Comparison of ENCODE assay signal across 8 mouse cellular contexts in genomic region chr16:50529511-50530416, GRCm38 (mm10).
A peak's percentile ranks its signal among the peaks of the same experiment; 100 is the strongest.
DNase-seq lines count a peak whose midpoint lies in the region; ATAC-seq lines count a peak whose summit lies in the region.

No protein-coding gene starts in this region.

- no peaks in the 10 kb centered on the region for H3K27me3 ChIP-seq in embryonic facial prominence, embryonic 12.5 days
- 0 out of 2 replicates have a peak, but pooled peaks cover 2% of the 10 kb centered on the region for H3K27me3 ChIP-seq in limb, embryonic 13.5 days
- no peaks in the 10 kb centered on the region for H3K27me3 ChIP-seq in midbrain, embryonic 15.5 days (replicated peaks)

- H3K36me3 ChIP-seq in embryonic facial prominence, embryonic 12.5 days: no peaks in the 10 kb centered on the region
- H3K36me3 ChIP-seq in limb, embryonic 13.5 days: no peaks in the 10 kb centered on the region
- H3K36me3 ChIP-seq in midbrain, embryonic 15.5 days (replicated peaks): no peaks in the 10 kb centered on the region

- WGBS in embryonic facial prominence, embryonic 12.5 days: under 1% methylated on average over 46 of the region's 46 CpGs
- 0% methylated on average over 46 of the region's 46 CpGs for WGBS in limb, embryonic 13.5 days
- WGBS in midbrain, embryonic 15.5 days: under 1% methylated on average over 46 of the region's 46 CpGs

- peak overlapping the region; percentile 73 for H3K4me3 ChIP-seq in embryonic facial prominence, embryonic 12.5 days
- peak overlapping the region; percentile 80 for H3K4me3 ChIP-seq in limb, embryonic 13.5 days
- H3K4me3 ChIP-seq in midbrain, embryonic 15.5 days: peak overlapping the region; percentile 63

- DNase-seq in 3134 (ENCODE audit: extremely low read depth, insufficient read length, low spot score): peak; percentile 82
- peak; percentile 94 for DNase-seq in adrenal gland, postnatal 14 days
- peak; percentile 75 to 85 for DNase-seq in heart, adult 9 months (ENCODE audit: low spot score in 2 of 2)
- DNase-seq in kidney, adult 9 months: peak; percentile 87
- peak; percentile 60 to 78 for DNase-seq in spleen, adult 18-20 months

- peak overlapping the region; percentile 91 for H3K27ac ChIP-seq in embryonic facial prominence, embryonic 12.5 days
- H3K27ac ChIP-seq in limb, embryonic 13.5 days: peak overlapping the region; percentile 85
- H3K27ac ChIP-seq in midbrain, embryonic 15.5 days: peak overlapping the region; percentile 87

- no peaks in the 10 kb centered on the region for H3K9me3 ChIP-seq in embryonic facial prominence, embryonic 12.5 days
- H3K9me3 ChIP-seq in limb, embryonic 13.5 days: no peaks in the 10 kb centered on the region
- H3K9me3 ChIP-seq in midbrain, embryonic 15.5 days: no peaks in the 10 kb centered on the region

- H3K9ac ChIP-seq in embryonic facial prominence, embryonic 12.5 days: peak overlapping the region; percentile 83
- peak overlapping the region; percentile 86 for H3K9ac ChIP-seq in limb, embryonic 13.5 days
- peak overlapping the region; percentile 80 for H3K9ac ChIP-seq in midbrain, embryonic 15.5 days

- H3K4me2 ChIP-seq in embryonic facial prominence, embryonic 12.5 days (replicated peaks): peak overlapping the region; percentile 97
- peak overlapping the region; percentile 94 for H3K4me2 ChIP-seq in limb, embryonic 13.5 days (replicated peaks)
- peak overlapping the region; percentile 99 for H3K4me2 ChIP-seq in midbrain, embryonic 15.5 days

- H3K4me1 ChIP-seq in embryonic facial prominence, embryonic 12.5 days: no peaks in the 10 kb centered on the region
- H3K4me1 ChIP-seq in limb, embryonic 13.5 days: peaks cover 5% of the 10 kb centered on the region; the same call in 1 of the 2 replicates
- H3K4me1 ChIP-seq in midbrain, embryonic 15.5 days: peaks cover 8% of the 10 kb centered on the region; the same call in 1 of the 2 replicates

- 0 out of 2 replicates have a peak, but pooled peaks have one; percentile 19 for ATAC-seq in embryonic facial prominence, embryonic 12.5 days (ENCODE audit: insufficient number of reproducible peaks, insufficient read depth, low FRiP score, low TSS enrichment)
- ATAC-seq in limb, embryonic 13.5 days (ENCODE audit: low FRiP score, low read depth): peak; percentile 63
- ATAC-seq in midbrain, embryonic 15.5 days (replicated peaks): peak; percentile 73

Comparison
In these comparisons a context has a peak if more than half of its experiments do, and no peak if none do; other contexts are left out.
1. Peak in every context shown above with its lines: DNase-seq, ATAC-seq, H3K4me3 ChIP-seq and H3K27ac ChIP-seq.
2. ATAC-seq: peak in every context shown above with its lines; median percentile 73 in midbrain, embryonic 15.5 days; 63 in limb, embryonic 13.5 days; 19 in embryonic facial prominence, embryonic 12.5 days.